Mouse (Mus musculus): ENCODE results near the gene Gm10577. TPM values are rescaled to one million over a fixed set of nuclear protein-coding genes. Genes with fewer than 3 reads are reported as not detected.

Gm10577 gene
- total RNA-seq, 4 experiments from 2014 or later: not detected

GRCm38 (mm10) chr4:100996060-100996651 is 24.3 kb downstream of the Gm10577 start:
- DNase-seq (ENCODE audit: low spot score in 2 of 2): no peak

- DNase-seq (ENCODE audit: low spot score in 2 of 2): no peak
These were observed 24.9 kb downstream of the Gm10577 start for GRCm38 (mm10) chr4:100995617-100996016.

DNA sequence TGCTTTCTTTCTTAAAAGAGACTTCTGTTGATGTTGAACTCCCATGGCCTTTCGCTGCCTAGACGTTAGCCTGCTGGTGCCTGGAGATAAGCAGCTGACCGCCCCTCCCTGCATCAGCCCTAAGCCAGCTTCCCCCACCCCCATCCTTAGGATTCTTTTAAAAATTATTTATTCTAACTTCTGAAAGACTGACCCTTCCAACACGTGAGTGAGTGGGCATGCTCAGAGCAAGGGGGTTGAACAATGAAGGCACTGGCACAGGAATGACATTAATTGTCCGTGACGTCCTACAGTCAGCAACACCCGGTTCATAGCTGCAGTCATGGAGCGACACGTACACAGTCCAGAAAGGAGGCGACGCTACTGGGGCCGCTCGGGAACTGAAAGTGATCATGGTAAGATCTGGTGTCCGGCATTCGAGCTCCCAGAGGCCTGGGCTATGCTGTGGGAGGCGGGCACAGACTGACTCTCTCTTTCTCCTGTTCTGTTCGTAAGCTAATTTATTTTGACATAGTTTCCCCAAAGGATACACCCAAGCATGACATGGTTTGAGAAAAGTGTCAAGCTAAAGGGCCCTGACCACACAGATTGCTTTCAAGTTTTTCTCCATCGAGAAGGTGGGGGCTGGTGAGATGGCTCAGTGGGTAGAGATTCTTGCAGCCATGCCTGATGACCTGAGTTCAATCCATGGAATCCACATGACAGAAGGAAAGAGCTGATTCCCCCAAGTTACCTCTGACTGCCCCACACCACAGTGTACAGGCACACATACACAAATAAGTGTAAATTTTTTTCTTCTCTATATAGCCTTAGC is 25.8 kb downstream of the Gm10577 start:
- no peak for DNase-seq (ENCODE audit: low spot score in 2 of 2)

- no peak for DNase-seq (ENCODE audit: low spot score in 2 of 2)
These were observed 28.4 kb downstream of the Gm10577 start for GRCm38 (mm10) chr4:100992086-100992485.

- DNase-seq (ENCODE audit: low spot score in 2 of 2): no peak
These were observed 29.5 kb downstream of the Gm10577 start for GRCm38 (mm10) chr4:100990996-100991395.

GRCm38 (mm10) chr4:100988231-100988799 is 32.2 kb downstream of the Gm10577 start:
- DNase-seq (ENCODE audit: low spot score in 2 of 2): no peak

DNA sequence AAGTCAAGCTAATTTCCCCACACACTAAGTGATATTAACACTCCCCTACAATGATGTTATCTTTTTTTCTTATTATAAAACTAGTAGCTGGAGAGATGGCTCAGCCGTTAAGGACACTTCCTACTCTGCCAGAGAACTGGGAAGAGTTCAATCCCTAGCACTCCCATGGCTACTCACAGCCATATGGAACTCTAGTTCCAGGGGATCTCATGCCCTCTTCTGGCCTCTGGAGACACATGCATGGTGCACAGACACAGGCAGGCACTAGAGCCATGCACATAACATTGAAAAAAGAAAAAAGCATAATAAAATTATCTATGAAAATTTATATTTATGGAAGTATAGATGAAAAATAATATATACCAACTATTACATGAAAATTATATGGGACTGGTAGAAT is 33.3 kb downstream of the Gm10577 start:
- no peak for DNase-seq (ENCODE audit: low spot score in 2 of 2)

GRCm38 (mm10) chr4:100977522-100977921 is 43.0 kb downstream of the Gm10577 start:
- no peak for DNase-seq (ENCODE audit: low spot score in 2 of 2)

GRCm38 (mm10) chr4:100974455-100975035 is 46.0 kb downstream of the Gm10577 start:
- no peak for DNase-seq (ENCODE audit: low spot score in 2 of 2)

DNA sequence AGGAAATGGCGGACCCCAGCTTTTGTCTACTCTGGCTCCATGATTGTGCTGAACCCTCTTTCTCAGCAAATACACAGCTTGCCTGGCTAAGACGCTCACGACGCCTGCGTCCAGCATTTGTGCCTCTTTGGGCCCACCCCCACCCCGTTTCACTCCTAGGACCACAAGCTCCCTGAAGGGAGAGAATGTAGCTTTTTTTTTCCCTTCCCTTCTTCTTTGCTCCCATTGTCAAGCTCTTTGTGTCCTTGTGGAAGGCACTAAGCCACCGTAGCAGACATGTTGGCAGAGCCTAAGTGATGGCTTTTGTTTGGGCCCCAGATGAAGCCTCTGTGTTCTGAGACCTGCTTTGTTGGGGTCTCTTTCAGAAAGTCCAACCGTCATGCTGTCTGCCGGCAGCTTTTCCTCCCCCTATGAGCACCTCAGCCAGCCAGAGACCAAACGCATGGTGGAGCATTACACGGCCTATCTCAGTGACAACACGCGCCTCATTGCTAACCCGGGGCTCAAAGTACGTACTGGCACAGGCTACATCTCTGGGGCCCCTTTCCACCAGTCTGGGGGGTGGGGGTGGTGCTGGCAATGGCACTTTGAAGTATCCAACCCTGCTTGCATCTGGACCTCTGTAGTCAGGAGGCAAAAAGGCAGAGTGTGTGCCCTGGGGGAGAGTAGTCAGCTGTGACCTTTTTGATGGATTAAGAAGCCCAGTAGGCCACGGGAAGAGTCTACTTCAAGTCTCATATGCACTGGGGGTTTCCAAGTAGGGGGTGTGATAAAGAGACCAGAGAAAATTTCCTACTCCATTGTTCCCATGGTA is 46.6 kb downstream of the Gm10577 start:
- no peak for DNase-seq (ENCODE audit: low spot score in 2 of 2)

Other genes starting within 250 kb of the Gm10577 start
- gene Cachd1, start 244.0 kb downstream of the Gm10577 start, total RNA-seq (2022): 10 to 100 TPM; 25.4 to 33.6 (median 28.4) TPM
- 10 to 100 TPM; 40.1 to 55.1 (median 48.6) TPM for gene Raver2, start 48.3 kb upstream of the Gm10577 start, total RNA-seq (2022)
- gene Jak1, start 244.6 kb upstream of the Gm10577 start, total RNA-seq (2022): 100 to 1,000 TPM; 118 to 133 (median 127) TPM

Data from layer of hippocampus, adult 8-10 months (tissue).